Mouse (Mus musculus) E14TG2a.4 (cell line): ENCODE results near the gene Uchl4.
"Not testable (repeated sequence)": the region's sequence is repeated elsewhere in the genome, so short reads cannot be mapped to it uniquely, and the experiment has no call there.

ENCODE experiments used
- H3K27me3 ChIP-seq: 2 replicates; pipeline ENCODE4 v1.6.1; 2014; ENCODE audit warnings: low read length, control low read depth; ENCODE audit not compliant: insufficient read depth
- H3K36me3 ChIP-seq: 2 replicates; pipeline ENCODE4 v1.6.1; 2014; ENCODE audit warnings: low read length, control low read depth; ENCODE audit not compliant: insufficient read depth
- H3K4me1 ChIP-seq: replicated peaks from 2 replicates; pipeline ENCODE4 v1.6.1; 2014; ENCODE audit warnings: low read depth, low read length, control low read depth
- H3K4me3 ChIP-seq: replicated peaks from 2 replicates; pipeline ENCODE4 v1.5.1; 2014; ENCODE audit warnings: mild to moderate bottlenecking, low read length
- H3K9me3 ChIP-seq: 2 replicates; pipeline ENCODE4 v1.6.1; 2014; ENCODE audit warnings: low read length, control low read depth
- CTCF ChIP-seq: conservative IDR thresholded peaks from 2 replicates; pipeline ENCODE4 v1.5.1; 2014; ENCODE audit warnings: low read length
- NANOG ChIP-seq: IDR thresholded peaks from 2 replicates; pipeline ENCODE4 v1.6.1; 2014; ENCODE audit warnings: borderline replicate concordance, low read length, mixed read lengths
- POU5F1 ChIP-seq: IDR thresholded peaks from 2 replicates; pipeline ENCODE4 v1.6.1; 2014; ENCODE audit warnings: low read length, borderline replicate concordance

Uchl4 gene

GRCm38 (mm10) chr9:64255422-64255821, 20.4 kb downstream of the Uchl4 start:
- peaks cover 47% of the 10 kb centered on the region for H3K4me1 ChIP-seq
- peaks cover 17% of the 10 kb centered on the region for H3K36me3 ChIP-seq
- no peaks in the 10 kb centered on the region for H3K27me3 ChIP-seq
- TF ChIP-seq NANOG (no peak), POU5F1 (no peak), CTCF (no peak)
- no peaks in the 10 kb centered on the region for H3K9me3 ChIP-seq
- no peak overlapping the region for H3K4me3 ChIP-seq

- TF ChIP-seq CTCF, result no peak
- no peak for TF ChIP-seq NANOG
- no peak for TF ChIP-seq POU5F1
- peaks cover 9% of the 10 kb centered on the region for H3K36me3 ChIP-seq
Measured at GRCm38 (mm10) chr9:64256204-64256603, 21.2 kb downstream of the Uchl4 start.

GRCm38 (mm10) chr9:64259906-64260305, 24.9 kb downstream of the Uchl4 start:
- Histone ChIP-seq H3K36me3 (no peaks in the 10 kb centered on the region), H3K4me1 (peaks cover 18% of the 10 kb centered on the region), H3K9me3 (no peaks in the 10 kb centered on the region), H3K4me3 (no peak overlapping the region), H3K27me3 (no peaks in the 10 kb centered on the region)
- no peak for TF ChIP-seq POU5F1
- TF ChIP-seq CTCF, result no peak

More at GRCm38 (mm10) chr9:64256204-64256603, 21.2 kb downstream of the Uchl4 start:
- H3K9me3 ChIP-seq, result no peaks in the 10 kb centered on the region
- peaks cover 39% of the 10 kb centered on the region for H3K4me1 ChIP-seq
- H3K27me3 ChIP-seq, result no peaks in the 10 kb centered on the region
- no peak overlapping the region for H3K4me3 ChIP-seq

GRCm38 (mm10) chr9:64261023-64261422, 26.0 kb downstream of the Uchl4 start:
- H3K36me3 ChIP-seq, result no peaks in the 10 kb centered on the region
- H3K4me1 ChIP-seq, result peaks cover 18% of the 10 kb centered on the region
- TF ChIP-seq CTCF (no peak), POU5F1 (no peak), NANOG (no peak)
- no peaks in the 10 kb centered on the region for H3K27me3 ChIP-seq
- no peaks in the 10 kb centered on the region for H3K9me3 ChIP-seq
- no peak overlapping the region for H3K4me3 ChIP-seq

- TF ChIP-seq POU5F1 (no peak), NANOG (no peak), CTCF (no peak)
- peaks cover 28% of the 10 kb centered on the region for H3K4me1 ChIP-seq
- H3K36me3 ChIP-seq, result no peaks in the 10 kb centered on the region
- no peaks in the 10 kb centered on the region for H3K27me3 ChIP-seq
- H3K9me3 ChIP-seq, result no peaks in the 10 kb centered on the region
- no peak overlapping the region for H3K4me3 ChIP-seq
Measured at GRCm38 (mm10) chr9:64264813-64265212, 29.8 kb downstream of the Uchl4 start.

GRCm38 (mm10) chr9:64267231-64267630, 32.2 kb downstream of the Uchl4 start:
- Histone ChIP-seq H3K4me3 (peak overlapping the region; percentile 62; the same call in 1 of the 2 replicates), H3K4me1 (peaks cover 47% of the 10 kb centered on the region), H3K27me3 (no peaks in the 10 kb centered on the region)

GRCm38 (mm10) chr9:64268196-64268595, 33.2 kb downstream of the Uchl4 start:
- Histone ChIP-seq H3K27me3 (no peaks in the 10 kb centered on the region), H3K9me3 (no peaks in the 10 kb centered on the region), H3K36me3 (no peaks in the 10 kb centered on the region), H3K4me3 (peak overlapping the region; percentile 62), H3K4me1 (peaks cover 51% of the 10 kb centered on the region)
- TF ChIP-seq CTCF (no peak), POU5F1 (no peak), NANOG (no peak)

More at GRCm38 (mm10) chr9:64267231-64267630, 32.2 kb downstream of the Uchl4 start:
- TF ChIP-seq NANOG, result no peak
- no peak for TF ChIP-seq CTCF
- TF ChIP-seq POU5F1, result no peak
- Histone ChIP-seq H3K9me3 (no peaks in the 10 kb centered on the region), H3K36me3 (no peaks in the 10 kb centered on the region)

GRCm38 (mm10) chr9:64268836-64269235, 33.8 kb downstream of the Uchl4 start:
- H3K4me1 ChIP-seq, result peaks cover 51% of the 10 kb centered on the region
- not testable (repeated sequence) for H3K9me3 ChIP-seq, H3K27me3 ChIP-seq, H3K36me3 ChIP-seq
- H3K4me3 ChIP-seq, result 0 out of 2 replicates have a peak overlapping the region, but pooled peaks have one; percentile 62

- H3K36me3 ChIP-seq, result no peaks in the 10 kb centered on the region
- H3K9me3 ChIP-seq, result no peaks in the 10 kb centered on the region
- H3K4me3 ChIP-seq, result no peak overlapping the region
- H3K27me3 ChIP-seq, result no peaks in the 10 kb centered on the region
- TF ChIP-seq POU5F1 (no peak), CTCF (no peak), NANOG (no peak)
- peaks cover 54% of the 10 kb centered on the region for H3K4me1 ChIP-seq
Measured at GRCm38 (mm10) chr9:64271249-64271648, 36.2 kb downstream of the Uchl4 start.
